Mouse (Mus musculus) retina, adult 2 months (tissue): ENCODE data around the gene Sh2d5.

ENCODE experiments used
- DNase-seq: peaks from one replicate; pipeline ENCODE4 v3.0.0-alpha.2; 2012; ENCODE audit warnings: low read depth, low spot score

Sh2d5 gene

DNA sequence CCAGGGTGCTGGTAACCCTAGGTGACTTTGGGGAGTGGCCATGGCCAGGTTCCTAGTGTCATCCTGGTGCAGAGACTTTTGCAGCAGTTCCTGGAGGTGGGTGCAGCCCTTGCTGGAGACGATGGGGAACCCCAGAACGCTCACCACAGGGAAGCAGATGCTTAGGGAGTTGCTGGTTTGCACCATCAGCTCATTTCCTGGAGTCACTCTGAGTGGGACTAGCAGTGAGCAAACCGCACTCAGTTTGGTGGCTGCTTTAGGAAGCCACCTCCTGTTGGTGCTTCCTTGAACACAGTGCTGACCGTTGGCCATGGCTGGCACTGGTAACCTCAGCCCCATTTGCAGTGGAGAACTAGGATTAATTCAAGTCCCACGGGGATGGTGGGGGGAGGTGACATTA, 9.3 kb downstream of the Sh2d5 start:
- no peak for DNase-seq

DNA sequence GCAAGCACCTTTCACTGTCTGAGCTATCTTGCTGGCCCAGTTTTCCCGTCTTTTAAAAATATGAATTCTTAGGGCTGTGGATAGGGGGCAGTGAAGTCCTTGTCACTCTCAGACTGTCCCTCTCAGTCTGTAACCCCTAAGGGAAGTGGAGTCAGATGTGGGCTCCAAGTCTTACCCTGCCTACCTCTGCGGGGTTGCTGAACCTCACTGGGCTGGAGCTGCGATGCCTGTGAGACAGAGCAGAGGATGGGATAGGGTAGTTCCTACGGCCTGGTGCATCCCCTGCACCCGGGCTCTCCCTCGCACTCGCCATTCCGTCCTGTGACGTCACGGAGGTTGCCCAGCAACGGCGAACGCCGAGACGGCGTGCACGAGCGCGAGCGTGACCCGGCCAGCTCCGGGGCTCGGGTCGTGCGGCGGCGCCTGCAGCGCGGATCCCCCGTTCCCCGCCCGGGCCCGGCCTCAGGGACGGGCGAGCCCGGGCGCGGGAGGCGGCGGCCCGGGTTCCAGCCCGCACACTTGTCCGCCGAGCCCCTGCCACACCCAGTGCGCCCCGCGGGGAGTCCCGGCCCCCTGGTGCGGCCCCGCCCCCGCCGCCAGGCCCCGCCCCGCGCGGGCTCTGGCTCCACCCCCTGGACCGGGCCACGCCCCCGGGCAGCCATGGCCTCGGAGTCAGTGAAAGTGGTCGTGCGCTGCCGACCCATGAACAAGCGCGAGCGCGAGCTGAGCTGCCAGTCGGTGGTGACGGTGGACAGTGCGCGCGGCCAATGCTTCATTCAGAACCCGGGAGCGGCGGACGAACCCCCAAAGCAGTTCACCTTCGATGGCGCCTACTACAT, 11.9 kb downstream of the Sh2d5 start:
- DNase-seq = peak; percentile 63

DNA sequence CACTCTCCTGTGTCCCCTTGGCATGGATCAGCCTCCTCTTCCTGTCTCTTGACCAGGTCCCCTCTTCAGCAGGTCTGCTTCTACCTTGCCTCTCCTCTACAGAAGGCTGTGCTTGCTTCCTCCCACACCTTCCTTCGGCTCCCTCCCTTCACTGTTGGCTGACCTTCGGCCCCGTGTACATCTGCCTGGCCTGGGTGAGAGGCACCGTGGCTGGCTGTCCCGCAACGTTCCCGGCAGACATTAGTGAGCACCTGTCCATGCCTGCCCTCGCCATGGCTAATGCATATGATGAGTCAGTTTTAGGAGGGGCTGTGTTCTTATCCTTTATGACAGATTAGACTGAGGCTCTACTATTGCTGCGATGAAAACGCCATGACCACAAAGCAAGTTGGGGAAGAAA, 17.7 kb downstream of the Sh2d5 start:
- DNase-seq = no peak

DNA sequence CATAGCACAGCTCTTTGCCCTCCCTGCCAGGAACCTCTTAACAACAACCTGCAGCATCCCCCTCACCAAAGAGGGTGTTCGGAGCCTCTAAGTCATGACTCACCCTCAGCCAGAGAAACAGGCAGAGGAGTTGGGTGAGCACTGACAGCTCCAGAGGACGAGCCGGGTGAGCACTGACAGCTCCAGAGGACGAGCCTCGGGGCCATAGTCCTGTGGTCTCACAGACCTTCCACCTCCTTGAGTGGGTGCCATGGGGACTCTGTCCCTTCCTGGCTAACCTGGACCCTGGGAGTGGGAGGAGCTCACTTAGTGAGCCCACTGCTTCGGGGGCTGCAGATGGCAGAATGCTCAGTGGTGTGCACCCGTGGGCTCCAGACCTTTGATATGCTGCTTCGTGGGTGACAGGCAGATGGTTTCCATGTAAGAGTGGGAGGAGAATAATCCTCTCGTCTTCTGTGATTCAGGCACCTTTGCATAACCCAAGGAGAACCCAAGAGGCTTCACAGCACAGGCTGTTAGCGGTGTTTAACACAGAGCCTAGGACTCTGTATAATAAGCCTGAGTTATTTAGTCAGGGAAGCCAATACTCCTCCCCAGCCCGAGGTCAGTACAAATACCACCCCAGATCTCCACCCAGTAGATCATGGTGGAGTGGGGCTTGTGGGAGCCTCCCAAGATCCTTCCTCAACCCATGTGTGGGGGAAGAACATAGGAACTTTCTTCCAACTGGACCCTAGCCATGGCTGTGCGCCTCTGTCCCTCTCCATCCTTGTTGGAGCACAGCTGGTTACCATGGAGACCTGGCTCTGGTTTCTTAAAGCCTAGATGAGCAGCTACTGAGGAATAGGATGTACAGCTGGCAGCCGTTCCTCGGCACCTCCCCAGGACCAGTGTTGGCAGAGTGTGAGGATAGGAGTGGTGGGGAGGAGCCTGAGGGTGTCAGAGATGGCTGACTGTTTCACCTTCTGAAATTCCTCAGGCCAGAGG, 22.1 kb downstream of the Sh2d5 start:
- no peak for DNase-seq

DNA sequence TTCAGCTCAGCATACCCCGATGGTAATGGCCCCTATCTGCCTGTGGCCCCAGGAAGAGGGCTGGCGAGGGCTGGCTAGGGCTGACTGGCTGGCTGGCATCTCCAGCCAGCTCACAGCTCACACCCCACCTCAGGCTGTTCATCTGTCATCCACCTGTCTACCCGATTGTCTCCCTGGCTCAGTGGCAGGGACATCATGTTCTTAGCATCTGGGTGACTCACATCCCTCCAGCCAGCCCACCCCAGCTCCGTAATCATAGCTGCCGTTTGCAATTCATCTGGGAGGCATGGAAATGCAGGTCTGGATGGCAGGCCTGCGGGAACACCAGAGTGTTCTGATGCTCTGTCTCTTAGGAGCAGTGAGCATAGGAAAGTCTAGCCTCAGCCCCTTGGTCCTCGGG, 28.1 kb downstream of the Sh2d5 start:
- DNase-seq = no peak

DNA sequence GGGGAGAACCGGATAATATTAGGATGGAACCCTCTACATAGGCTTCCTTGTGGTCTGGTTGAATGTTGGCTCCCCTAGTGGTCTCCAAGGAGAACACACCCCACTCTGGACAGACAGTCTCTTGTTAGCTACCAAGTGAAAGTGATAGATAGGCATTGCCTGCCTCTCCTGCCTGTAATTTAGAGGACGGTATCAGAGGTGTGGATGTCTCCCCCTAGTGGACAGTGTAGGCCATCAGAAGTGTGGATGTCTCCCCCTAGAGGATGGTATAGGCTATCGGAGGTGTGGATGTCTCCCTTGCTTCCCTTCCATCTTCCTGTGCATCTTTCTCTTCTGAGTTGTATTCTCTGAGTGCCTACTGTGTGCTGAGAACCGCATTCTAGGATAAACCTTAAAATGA, 32.6 kb downstream of the Sh2d5 start:
- DNase-seq = peak; percentile 81

DNA sequence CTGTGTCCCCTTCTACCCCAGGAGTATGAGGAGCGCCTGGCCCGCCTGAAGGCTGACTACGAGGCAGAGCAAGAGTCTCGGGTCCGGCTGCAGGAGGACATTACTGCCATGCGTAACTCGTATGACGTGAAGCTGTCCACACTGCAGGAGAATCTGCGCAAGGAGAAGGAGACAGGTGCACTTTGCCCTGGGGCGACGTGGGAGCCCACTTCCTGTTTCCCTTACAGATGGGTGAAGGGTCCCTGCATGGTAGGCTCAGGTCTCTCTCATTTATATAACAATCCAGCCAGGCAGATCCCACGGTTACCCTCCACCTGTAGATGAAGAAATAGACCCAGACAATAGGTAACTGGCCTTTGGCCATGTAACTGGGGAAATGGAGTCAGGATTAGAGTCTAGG, 36.2 kb downstream of the Sh2d5 start:
- DNase-seq = no peak

DNA sequence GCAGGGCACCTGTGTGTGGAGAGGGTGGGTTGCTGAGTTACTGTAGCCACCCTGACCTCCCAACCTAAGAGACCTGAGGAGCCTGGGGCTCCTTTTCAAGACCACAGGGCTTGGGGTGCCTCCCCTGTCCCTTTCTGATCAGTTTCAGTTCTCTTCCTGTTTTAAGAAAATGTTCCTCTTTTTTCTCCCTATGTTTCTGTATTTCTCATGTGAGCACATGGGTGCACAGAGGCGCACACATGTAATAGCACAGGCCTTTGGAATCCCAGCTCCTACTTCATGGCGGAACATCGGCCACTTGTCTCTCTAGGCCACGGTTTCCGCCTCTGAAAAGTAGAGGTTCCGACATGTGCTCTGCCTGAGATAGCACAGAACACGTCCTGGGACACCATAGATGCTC, 38.5 kb downstream of the Sh2d5 start:
- DNase-seq = no peak

DNA sequence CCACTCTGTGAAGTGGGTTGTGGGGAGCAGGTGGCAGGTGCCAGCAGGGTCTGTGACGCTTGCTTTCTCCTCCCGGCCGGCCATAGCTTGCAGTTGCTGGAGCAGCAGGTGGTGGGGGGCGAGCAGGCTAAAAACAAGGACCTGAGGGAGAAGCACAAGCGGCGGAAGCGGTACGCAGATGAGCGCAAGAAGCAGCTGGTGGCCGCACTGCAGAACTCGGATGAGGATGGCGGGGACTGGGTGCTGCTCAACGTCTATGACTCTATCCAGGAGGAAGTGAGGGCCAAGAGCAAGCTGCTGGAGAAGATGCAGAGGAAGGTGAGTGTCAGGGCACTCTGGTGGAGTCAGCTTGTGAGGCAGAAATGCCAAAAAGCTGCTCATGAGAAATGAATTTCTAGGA, 41.8 kb downstream of the Sh2d5 start:
- no peak for DNase-seq

DNA sequence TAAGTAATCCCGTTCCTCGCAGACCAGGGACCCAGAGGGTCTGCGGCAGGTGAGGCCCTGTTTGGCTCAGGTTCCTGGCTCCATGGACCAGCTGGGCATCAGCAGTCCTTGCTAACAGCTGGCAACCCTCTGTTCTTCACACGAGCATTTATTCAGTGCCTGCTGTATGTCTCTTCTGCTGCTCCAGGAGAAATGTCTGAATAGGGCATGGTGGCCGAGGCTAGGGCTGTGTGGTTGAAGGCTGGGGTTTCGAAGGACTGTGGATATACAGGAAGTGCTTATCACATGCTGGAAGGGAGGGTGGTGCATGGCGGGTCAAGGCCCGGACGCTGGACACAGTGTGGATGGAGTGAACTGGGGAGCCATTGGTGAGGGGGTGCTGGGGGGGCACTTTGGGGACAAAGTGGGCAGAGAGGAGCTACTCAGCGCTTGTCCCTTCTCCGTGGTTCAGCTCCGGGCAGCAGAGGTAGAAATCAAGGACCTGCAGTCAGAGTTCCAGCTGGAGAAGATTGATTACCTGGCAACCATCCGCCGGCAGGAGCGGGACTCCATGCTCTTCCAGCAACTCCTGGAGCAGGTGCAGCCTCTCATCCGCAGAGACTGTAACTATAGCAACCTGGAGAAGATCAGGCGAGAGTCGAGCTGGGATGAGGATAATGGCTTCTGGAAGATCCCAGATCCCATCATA, 43.2 kb downstream of the Sh2d5 start:
- no peak for DNase-seq

DNA sequence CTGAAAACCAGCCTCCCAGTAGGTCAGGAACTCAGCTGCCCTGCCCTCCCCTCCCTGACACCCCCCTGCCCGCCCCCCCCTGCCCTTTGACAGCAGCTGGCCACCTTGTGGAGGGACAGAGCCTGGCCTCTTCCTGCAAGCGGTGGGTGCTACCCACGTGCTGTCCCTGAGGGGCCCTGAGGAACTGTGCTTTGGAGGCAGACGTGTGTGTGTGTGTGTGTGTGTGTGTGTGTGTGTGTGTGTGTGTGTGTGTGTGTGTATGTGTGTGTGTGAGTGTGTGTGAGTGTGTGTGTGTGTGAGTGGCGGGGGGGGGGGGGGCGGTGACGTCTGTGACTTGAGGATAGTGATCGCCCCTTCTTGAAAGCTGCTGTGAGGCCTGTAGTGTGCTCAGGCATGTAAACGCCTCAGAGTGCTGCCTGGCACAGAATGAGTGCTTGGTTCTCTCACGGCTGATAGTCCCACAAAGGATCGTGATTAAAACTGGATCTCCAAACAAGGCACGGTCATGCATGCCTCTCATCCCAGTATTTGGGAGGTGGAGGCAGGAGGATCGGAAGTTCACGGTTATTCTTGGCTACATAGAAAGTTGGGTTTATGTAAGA, 43.8 kb downstream of the Sh2d5 start:
- DNase-seq = no peak

DNA sequence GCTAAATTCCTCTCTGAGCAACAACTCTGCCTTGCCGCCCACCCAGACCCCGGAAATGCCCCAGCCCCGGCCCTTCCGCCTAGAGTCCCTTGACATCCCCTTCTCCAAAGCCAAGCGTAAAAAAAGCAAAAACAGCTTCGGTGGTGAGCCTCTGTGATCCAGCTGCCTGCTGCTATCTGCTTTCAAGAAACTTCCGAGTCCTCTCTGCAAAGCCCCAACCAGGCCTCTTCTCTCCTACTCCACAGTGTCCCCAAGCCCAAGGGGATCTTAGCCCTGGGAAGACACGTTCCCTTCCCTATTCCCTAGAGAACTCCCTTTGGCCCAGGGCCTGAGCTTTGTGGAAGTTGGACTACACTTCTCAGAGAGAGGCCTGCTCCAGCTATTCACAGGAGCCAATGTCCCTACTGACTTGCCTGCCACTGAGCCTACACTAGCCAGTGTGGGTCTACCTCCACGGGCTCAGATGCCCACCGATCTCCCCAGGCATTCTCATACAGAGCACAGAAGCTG, 51.1 kb downstream of the Sh2d5 start:
- DNase-seq = no peak

DNA sequence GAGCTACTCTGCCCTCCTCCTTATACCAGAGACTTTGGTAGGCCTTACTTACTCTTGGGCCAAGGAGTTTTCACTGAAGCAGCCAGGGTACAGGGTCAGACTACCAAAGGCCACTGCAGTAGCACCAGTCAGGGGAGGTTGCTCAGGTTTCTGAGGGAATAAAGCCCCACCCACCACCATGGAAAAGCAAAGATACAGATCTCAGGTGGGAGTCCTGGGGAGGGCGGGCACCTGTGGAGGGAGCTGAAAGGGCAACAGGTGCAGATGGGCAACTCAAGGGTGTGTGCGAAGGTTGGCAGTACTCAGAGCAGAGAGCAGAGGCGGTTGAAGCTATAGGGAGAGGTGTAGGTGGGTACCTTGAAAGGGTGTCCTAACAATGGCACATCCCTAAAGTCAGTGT, 52.8 kb downstream of the Sh2d5 start:
- no peak for DNase-seq

DNA sequence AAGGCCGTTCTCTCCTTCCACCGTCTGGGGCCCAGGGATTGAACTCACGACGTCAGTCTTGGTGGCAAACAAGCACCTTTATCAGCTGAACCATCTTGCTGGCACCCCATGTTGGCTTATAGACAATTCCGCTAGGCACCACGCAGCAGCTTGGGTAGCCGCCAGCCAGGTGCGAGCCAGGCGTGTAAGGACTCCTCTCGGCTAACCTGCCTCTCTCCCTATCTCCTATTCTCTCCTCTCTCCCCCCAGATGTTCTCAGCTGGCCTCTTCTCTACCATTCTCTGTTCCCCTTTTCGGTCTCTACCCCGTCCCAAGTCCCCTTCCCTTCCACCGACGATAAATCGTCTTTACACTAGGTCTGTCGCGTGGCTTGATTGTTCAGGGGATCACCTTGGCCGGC, 53.5 kb downstream of the Sh2d5 start:
- no peak for DNase-seq

DNA sequence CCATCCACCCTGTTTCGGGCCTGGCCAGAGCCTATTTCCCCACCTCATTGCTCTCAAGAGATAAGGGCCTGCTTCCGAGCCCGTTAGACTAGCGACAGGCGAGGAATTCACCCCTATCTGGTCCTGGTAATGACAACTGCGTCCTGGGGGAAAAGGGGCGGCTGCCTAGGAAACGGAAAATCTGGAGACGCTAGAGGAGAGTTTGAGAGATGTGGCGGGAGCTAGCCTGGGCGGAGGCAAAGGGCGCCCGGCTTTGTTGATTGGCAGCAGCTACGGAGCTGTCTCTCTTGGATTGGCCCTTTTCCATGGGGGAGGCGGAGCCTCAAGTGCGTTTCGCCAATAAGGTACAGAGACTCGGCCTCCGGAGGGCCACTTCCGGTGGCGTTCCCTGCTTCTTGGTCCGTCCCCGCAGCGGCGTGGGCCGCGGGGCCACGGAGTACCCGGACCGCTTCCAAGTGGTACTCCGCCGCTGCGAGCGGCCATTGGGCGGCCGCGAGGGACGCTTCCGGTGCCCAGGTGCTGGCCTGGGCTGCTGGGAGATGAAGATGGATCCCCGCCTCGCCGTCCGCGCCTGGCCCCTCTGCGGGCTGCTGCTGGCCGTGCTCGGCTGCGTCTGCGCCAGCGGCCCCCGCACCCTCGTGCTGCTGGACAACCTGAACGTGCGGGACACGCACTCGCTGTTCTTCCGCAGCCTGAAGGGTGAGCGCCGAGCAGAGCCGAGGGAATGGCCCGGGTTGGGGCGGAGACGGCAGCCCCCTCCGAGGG, 54.3 kb downstream of the Sh2d5 start, which contains the start of gene Ddost:
Gene Ddost, plus strand, starts transcription at position 391 of the 765 bp plus-strand sequence.
- DNase-seq = peak; percentile 98

DNA sequence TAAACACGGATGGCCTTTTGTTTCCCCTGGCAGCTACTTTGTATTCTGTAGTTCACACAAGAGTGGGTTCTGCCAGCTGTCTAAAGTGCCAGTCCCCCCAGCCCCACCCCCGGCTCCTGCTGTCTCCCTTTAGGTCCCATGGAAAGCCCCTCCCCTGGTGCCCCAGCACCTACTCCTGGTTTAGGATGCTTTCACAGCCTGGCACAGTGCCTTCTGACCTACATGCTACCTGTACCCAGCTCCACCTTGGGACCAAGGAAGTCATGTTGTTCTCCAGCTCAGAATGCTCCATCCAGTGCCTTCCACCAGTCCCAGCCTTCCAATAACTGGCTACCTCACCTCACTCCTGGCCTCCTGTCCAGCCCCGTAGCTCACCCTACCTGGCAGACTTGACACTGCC, 56.8 kb downstream of the Sh2d5 start:
- DNase-seq = no peak

DNA sequence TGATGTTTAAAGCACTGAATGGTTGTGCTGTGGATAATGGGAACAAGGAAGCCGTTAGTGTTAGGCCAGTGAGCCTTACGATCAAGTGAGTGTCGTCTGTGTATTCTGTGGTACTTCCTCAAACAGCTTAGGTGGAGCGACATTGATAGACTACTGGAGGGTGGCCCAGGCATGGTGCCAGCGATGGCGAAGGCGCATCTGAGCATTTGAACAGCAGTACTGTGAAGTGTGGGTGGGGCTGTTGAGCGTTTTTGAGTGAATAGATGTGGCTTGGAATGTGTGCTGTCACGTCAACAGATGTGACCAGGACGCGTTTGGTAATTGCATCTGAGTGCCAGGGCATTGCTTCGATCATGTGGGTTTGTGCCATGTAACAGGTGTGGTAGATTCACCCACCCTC, 57.5 kb downstream of the Sh2d5 start:
- no peak for DNase-seq

DNA sequence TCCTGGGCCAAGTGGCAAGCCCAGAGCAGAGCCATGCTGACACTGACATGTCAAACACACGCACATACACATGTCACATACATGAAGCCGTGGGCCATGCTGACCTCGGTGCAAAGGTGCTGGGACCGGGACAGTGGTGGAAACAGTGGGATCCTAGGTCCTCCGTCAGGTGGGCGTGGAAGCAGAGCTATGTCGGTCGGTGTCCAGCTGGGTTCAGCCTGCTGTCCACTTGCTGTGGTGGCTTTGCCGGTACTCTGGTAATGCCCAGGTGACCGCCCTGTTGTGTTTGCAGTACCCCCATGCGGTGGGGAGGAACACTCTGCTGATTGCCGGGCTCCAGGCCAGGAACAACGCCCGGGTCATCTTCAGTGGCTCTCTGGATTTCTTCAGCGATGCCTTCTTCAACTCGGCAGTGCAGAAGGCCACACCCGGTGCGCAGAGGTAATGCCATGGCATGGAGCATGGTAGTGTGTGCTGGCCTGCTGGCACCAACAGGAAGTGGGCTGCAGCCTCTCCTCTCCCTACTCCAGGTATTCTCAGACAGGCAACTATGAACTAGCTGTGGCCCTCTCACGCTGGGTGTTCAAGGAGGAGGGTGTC, 60.2 kb downstream of the Sh2d5 start:
- DNase-seq = no peak
